ENCODE assay signal across 8 mouse cellular contexts in the genomic region with DNA sequence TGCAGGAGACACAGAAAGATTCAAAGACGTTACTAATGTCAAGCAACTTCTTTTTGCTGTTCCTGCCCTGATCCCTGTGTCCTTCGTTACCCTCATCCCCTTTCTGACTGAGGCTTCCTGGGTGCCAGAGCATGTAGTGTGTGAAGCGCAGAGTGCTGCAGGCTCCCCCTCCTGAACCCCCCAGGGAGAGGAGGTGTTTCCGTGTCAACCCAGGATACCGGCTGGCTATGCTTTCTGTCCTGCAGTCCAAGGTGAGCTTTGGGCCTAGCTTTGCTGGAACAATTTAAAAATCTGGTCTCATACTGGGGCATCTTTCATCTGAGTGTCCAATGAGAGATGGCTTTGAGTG.
DNase-seq lines count a peak whose midpoint lies in the region; ATAC-seq and TF ChIP-seq lines count a peak whose summit lies in the region.

No protein-coding gene starts in this region.

- WGBS in forebrain, embryonic 10.5 days, result 66% methylated on average over 5 of the region's 5 CpGs
- 62% methylated on average over 5 of the region's 5 CpGs for WGBS in forebrain, postnatal 0 days
- 64% methylated on average over 5 of the region's 5 CpGs for WGBS in kidney, postnatal 0 days
- 65% methylated on average over 5 of the region's 5 CpGs for WGBS in intestine, embryonic 16.5 days

- no peak overlapping the region for H3K9ac ChIP-seq in forebrain, postnatal 0 days
- no peak overlapping the region for H3K9ac ChIP-seq in kidney, postnatal 0 days (ENCODE audit: low read depth, low read length)
- no peak overlapping the region for H3K9ac ChIP-seq in intestine, embryonic 16.5 days (ENCODE audit: low read depth, low read length)

- H3K9me3 ChIP-seq in forebrain, embryonic 10.5 days, result no peaks in the 10 kb centered on the region
- no peaks in the 10 kb centered on the region for H3K9me3 ChIP-seq in forebrain, postnatal 0 days (ENCODE audit: low read length)
- no peaks in the 10 kb centered on the region for H3K9me3 ChIP-seq in kidney, postnatal 0 days (replicated peaks; ENCODE audit: low read length)
- no peaks in the 10 kb centered on the region for H3K9me3 ChIP-seq in intestine, embryonic 16.5 days (ENCODE audit: control insufficient read depth, low read length)

- H3K27ac ChIP-seq in forebrain, embryonic 10.5 days, result peak overlapping the region; percentile 30; the same call in 1 of the 2 replicates
- no peak overlapping the region for H3K27ac ChIP-seq in forebrain, postnatal 0 days (ENCODE audit: low read depth, low read length)
- no peak overlapping the region for H3K27ac ChIP-seq in kidney, postnatal 0 days
- H3K27ac ChIP-seq in brown adipose tissue, adult 24 weeks (replicated peaks; ENCODE audit: low read depth, low read length), result peak overlapping the region; percentile 84
- H3K27ac ChIP-seq in intestine, embryonic 16.5 days (ENCODE audit: low read length), result no peak overlapping the region

- no peak overlapping the region for H3K4me3 ChIP-seq in forebrain, embryonic 10.5 days
- H3K4me3 ChIP-seq in forebrain, postnatal 0 days (ENCODE audit: low read depth, low read length), result no peak overlapping the region
- no peak overlapping the region for H3K4me3 ChIP-seq in kidney, postnatal 0 days (replicated peaks; ENCODE audit: low read depth, low read length)
- peak overlapping the region; percentile 44 for H3K4me3 ChIP-seq in brown adipose tissue, adult 24 weeks (ENCODE audit: insufficient read depth, low read depth, low read length)
- H3K4me3 ChIP-seq in intestine, embryonic 16.5 days (ENCODE audit: low read length), result no peak overlapping the region

- peaks cover 12% of the 10 kb centered on the region for H3K4me1 ChIP-seq in forebrain, embryonic 10.5 days
- no peaks in the 10 kb centered on the region for H3K4me1 ChIP-seq in forebrain, postnatal 0 days (ENCODE audit: insufficient read depth)
- no peaks in the 10 kb centered on the region for H3K4me1 ChIP-seq in kidney, postnatal 0 days (replicated peaks; ENCODE audit: insufficient read depth, low read length)
- peaks cover 12% of the 10 kb centered on the region for H3K4me1 ChIP-seq in brown adipose tissue, adult 24 weeks (ENCODE audit: control insufficient read depth, insufficient read depth, insufficient read length, low read length)
- 0 out of 2 replicates have a peak, but pooled peaks cover 2% of the 10 kb centered on the region for H3K4me1 ChIP-seq in intestine, embryonic 16.5 days (ENCODE audit: control insufficient read depth, insufficient read depth, low read length)

- no peaks in the 10 kb centered on the region for H3K36me3 ChIP-seq in forebrain, embryonic 10.5 days (replicated peaks)
- H3K36me3 ChIP-seq in forebrain, postnatal 0 days (ENCODE audit: insufficient read depth), result no peaks in the 10 kb centered on the region
- H3K36me3 ChIP-seq in kidney, postnatal 0 days (ENCODE audit: insufficient read depth, low read length), result no peaks in the 10 kb centered on the region
- H3K36me3 ChIP-seq in intestine, embryonic 16.5 days (ENCODE audit: control insufficient read depth, insufficient read depth, low read length), result no peaks in the 10 kb centered on the region

- H3K4me2 ChIP-seq in forebrain, postnatal 0 days (ENCODE audit: low read depth), result no peak overlapping the region
- no peak overlapping the region for H3K4me2 ChIP-seq in kidney, postnatal 0 days (ENCODE audit: low read length)
- H3K4me2 ChIP-seq in intestine, embryonic 16.5 days (ENCODE audit: low read depth, low read length), result 0 out of 2 replicates have a peak overlapping the region, but pooled peaks have one; percentile 19

- no peak for ATAC-seq in forebrain, postnatal 0 days
- ATAC-seq in kidney, postnatal 0 days (replicated peaks; ENCODE audit: low FRiP score, low read depth), result peak; percentile 15; the same call in 1 of the 2 replicates
- peak; percentile 28; the same call in 1 of the 2 replicates for ATAC-seq in intestine, embryonic 16.5 days

- H3K27me3 ChIP-seq in forebrain, embryonic 10.5 days (ENCODE audit: poor library complexity, severe bottlenecking), result no peaks in the 10 kb centered on the region
- no peaks in the 10 kb centered on the region for H3K27me3 ChIP-seq in forebrain, postnatal 0 days (ENCODE audit: insufficient read depth, low read length)
- no peaks in the 10 kb centered on the region for H3K27me3 ChIP-seq in kidney, postnatal 0 days (ENCODE audit: insufficient read depth, low read length)
- H3K27me3 ChIP-seq in intestine, embryonic 16.5 days (replicated peaks; ENCODE audit: control insufficient read depth, insufficient read depth, low read length), result no peaks in the 10 kb centered on the region

- no peak for DNase-seq in forebrain, embryonic 10.5 days (ENCODE audit: extremely low spot score, low spot score)
- DNase-seq in forebrain, postnatal 0 days, result no peak
- no peak for DNase-seq in kidney, postnatal 0 days (ENCODE audit: low spot score)
- DNase-seq in kidney, adult 9 months, result no peak
- no peak for DNase-seq in embryo, embryonic 11 days
- DNase-seq in testis, postnatal 10 days (ENCODE audit: low spot score), result no peak

- TF ChIP-seq CTCF in forebrain, postnatal 0 days (IDR thresholded peaks at IDR 0.05; ENCODE audit: low read depth), result no peak
- no peak for TF ChIP-seq CTCF in kidney, postnatal 0 days (IDR thresholded peaks at IDR 0.05; ENCODE audit: low read depth)

Comparison
In these comparisons a context has a peak if more than half of its experiments do, and no peak if none do; other contexts are left out.
1. H3K27ac ChIP-seq: peak in forebrain, embryonic 10.5 days (single experiment) and brown adipose tissue, adult 24 weeks (single experiment); none in forebrain, postnatal 0 days (single experiment), kidney, postnatal 0 days (single experiment) and intestine, embryonic 16.5 days (single experiment).